Comparison of ENCODE assay signal across 9 mouse cellular contexts in genomic region chr3:36635449-36635848, GRCm38 (mm10). TPM values are rescaled to one million over a fixed set of nuclear protein-coding genes. Genes with fewer than 3 reads are reported as not detected.
A peak's percentile ranks its signal among the peaks of the same experiment; 100 is the strongest.
DNase-seq lines count a peak whose midpoint lies in the region; ATAC-seq lines count a peak whose summit lies in the region.
"Had no signal": no experiment of that assay in that cellular context is flagged by ENCODE, and none has a peak within 500 bp of the region (broad histone marks: within the 10 kb centered on the region; RNA-seq: fewer than 3 reads in every experiment).

No protein-coding gene starts in this region.

- no peak overlapping the region for H3K9ac ChIP-seq in kidney, embryonic 16.5 days (replicated peaks; ENCODE audit: low read length)
- H3K9ac ChIP-seq: neural tube, embryonic 12.5 days had no signal

- H3K4me1 ChIP-seq in kidney, embryonic 16.5 days (ENCODE audit: insufficient read depth, low read length), result no peaks in the 10 kb centered on the region
- no peaks in the 10 kb centered on the region for H3K4me1 ChIP-seq in embryonic facial prominence, embryonic 10.5 days
- H3K4me1 ChIP-seq in midbrain, embryonic 10.5 days, result no peaks in the 10 kb centered on the region
- H3K4me1 ChIP-seq: neural tube, embryonic 12.5 days had no signal

- DNase-seq in kidney, adult 9 months, result peak; percentile 24
- peak; percentile 13 for DNase-seq in adrenal gland, postnatal 25 days
- peak; percentile 43 for DNase-seq in embryonic facial prominence, embryonic 10.5 days (ENCODE audit: low spot score)
- peak; percentile 16 to 69 for DNase-seq in kidney, postnatal 36 days
- peak; percentile 31 for DNase-seq in midbrain, embryonic 10.5 days (ENCODE audit: low spot score)
- DNase-seq in testis, postnatal 10 days (ENCODE audit: low spot score), result peak; percentile 68
- DNase-seq in urinary bladder, adult 2 months (ENCODE audit: low spot score), result no peak

- no peaks in the 10 kb centered on the region for H3K9me3 ChIP-seq in kidney, embryonic 16.5 days (ENCODE audit: low read length)
- no peaks in the 10 kb centered on the region for H3K9me3 ChIP-seq in embryonic facial prominence, embryonic 10.5 days
- no peaks in the 10 kb centered on the region for H3K9me3 ChIP-seq in midbrain, embryonic 10.5 days (replicated peaks)
- H3K9me3 ChIP-seq: neural tube, embryonic 12.5 days had no signal

- H3K27me3 ChIP-seq in kidney, embryonic 16.5 days (ENCODE audit: insufficient read depth, low read length), result no peaks in the 10 kb centered on the region
- H3K27me3 ChIP-seq in embryonic facial prominence, embryonic 10.5 days (replicated peaks; ENCODE audit: low read depth, poor library complexity, severe bottlenecking), result no peaks in the 10 kb centered on the region
- no peaks in the 10 kb centered on the region for H3K27me3 ChIP-seq in midbrain, embryonic 10.5 days (ENCODE audit: low read depth, poor library complexity, severe bottlenecking)
- H3K27me3 ChIP-seq: neural tube, embryonic 12.5 days had no signal

- H3K4me3 ChIP-seq in kidney, embryonic 16.5 days (ENCODE audit: low read length), result no peak overlapping the region
- H3K4me3 ChIP-seq in embryonic facial prominence, embryonic 10.5 days, result no peak overlapping the region
- H3K4me3 ChIP-seq in midbrain, embryonic 10.5 days, result no peak overlapping the region
- H3K4me3 ChIP-seq: neural tube, embryonic 12.5 days had no signal

- ATAC-seq in kidney, embryonic 16.5 days (ENCODE audit: low FRiP score, low TSS enrichment), result no peak

- 12% methylated on average over 4 of the region's 4 CpGs for WGBS in kidney, embryonic 16.5 days
- WGBS in embryonic facial prominence, embryonic 10.5 days, result 21% methylated on average over 4 of the region's 4 CpGs
- 23% methylated on average over 4 of the region's 4 CpGs for WGBS in midbrain, embryonic 10.5 days

- no peak overlapping the region for H3K4me2 ChIP-seq in kidney, embryonic 16.5 days (replicated peaks; ENCODE audit: low read depth, low read length)
- H3K4me2 ChIP-seq: neural tube, embryonic 12.5 days had no signal

- H3K36me3 ChIP-seq in kidney, embryonic 16.5 days (ENCODE audit: insufficient read depth, low read length), result no peaks in the 10 kb centered on the region
- H3K36me3 ChIP-seq in embryonic facial prominence, embryonic 10.5 days (replicated peaks), result no peaks in the 10 kb centered on the region
- H3K36me3 ChIP-seq in midbrain, embryonic 10.5 days, result no peaks in the 10 kb centered on the region
- H3K36me3 ChIP-seq: neural tube, embryonic 12.5 days had no signal

- no peak overlapping the region for H3K27ac ChIP-seq in kidney, embryonic 16.5 days (ENCODE audit: low read length)
- no peak overlapping the region for H3K27ac ChIP-seq in embryonic facial prominence, embryonic 10.5 days (replicated peaks)
- H3K27ac ChIP-seq in midbrain, embryonic 10.5 days (replicated peaks), result no peak overlapping the region
- H3K27ac ChIP-seq: neural tube, embryonic 12.5 days had no signal

RNA-seq across cellular contexts. Expression of gene Bbs7, which starts 22.2 kb away (rescaled TPM):
- 16.2 and 19.3 TPM in 2 replicates for polyA plus RNA-seq in kidney, embryonic 16.5 days (2015; fragmentation: Nextera tagmentation; extraction: Ambion mirVana)
- total RNA-seq in adrenal gland, postnatal 25 days (2021), result 10.7 and 12.4 TPM in 2 replicates
- polyA plus RNA-seq in embryonic facial prominence, embryonic 10.5 days (2016; fragmentation: Nextera tagmentation; extraction: Ambion mirVana), result 16.2 and 17.5 TPM in 2 replicates
- polyA plus RNA-seq in midbrain, embryonic 10.5 days (2016; fragmentation: Nextera tagmentation; extraction: Ambion mirVana), result 20.6 and 22.1 TPM in 2 replicates
- polyA plus RNA-seq in urinary bladder, adult 2 months (2012; rRNA removed), result 7.9 and 8.2 TPM in 2 replicates

RNA-seq across cellular contexts. Expression of gene Trpc3, which starts 54.5 kb away (rescaled TPM):
- polyA plus RNA-seq in kidney, embryonic 16.5 days (2015; fragmentation: Nextera tagmentation; extraction: Ambion mirVana), result 4.8 and 6.8 TPM in 2 replicates
- total RNA-seq in adrenal gland, postnatal 25 days (2021), result 2.0 and 4.7 TPM in 2 replicates
- polyA plus RNA-seq in embryonic facial prominence, embryonic 10.5 days (2016; fragmentation: Nextera tagmentation; extraction: Ambion mirVana), result 2.7 and 3.5 TPM in 2 replicates
- polyA plus RNA-seq in midbrain, embryonic 10.5 days (2016; fragmentation: Nextera tagmentation; extraction: Ambion mirVana), result 4.2 and 4.9 TPM in 2 replicates
- polyA plus RNA-seq in urinary bladder, adult 2 months (2012; rRNA removed), result 1.8 and 2.1 TPM in 2 replicates
